ENCODE assay signal across 18 mouse cellular contexts in the genomic region with DNA sequence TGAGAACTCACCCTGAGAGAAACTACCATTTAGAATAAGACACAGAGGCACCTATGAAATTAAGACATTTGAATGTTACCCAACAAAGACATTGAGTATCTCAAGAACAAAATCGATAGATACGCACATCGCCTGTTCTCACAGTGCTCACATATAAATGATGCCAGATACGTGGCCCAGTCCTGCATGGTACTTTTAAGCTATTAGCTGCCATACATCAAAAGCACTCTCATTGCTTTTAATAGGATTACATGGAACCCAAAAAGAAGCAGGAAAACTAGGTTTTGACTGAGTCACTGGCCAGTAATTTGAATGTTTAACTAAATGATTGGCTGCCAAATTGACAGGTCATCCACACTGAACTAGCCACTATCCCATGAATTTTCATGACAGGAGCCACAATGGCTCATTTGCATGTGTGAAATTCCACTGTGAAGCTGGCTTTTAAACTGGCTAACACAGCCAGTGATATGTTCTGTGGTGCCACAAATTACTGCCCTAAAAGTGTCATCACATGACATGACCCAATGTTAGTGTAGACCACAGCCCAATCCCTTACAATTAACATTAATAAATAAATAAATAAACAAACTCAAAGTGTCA.
DNase-seq lines count a peak whose midpoint lies in the region; ATAC-seq lines count a peak whose summit lies in the region.
"Had no signal": no experiment of that assay in that cellular context is flagged by ENCODE, and none has a peak within 500 bp of the region (broad histone marks: within the 10 kb centered on the region; RNA-seq: fewer than 3 reads in every experiment).

No protein-coding gene starts in this region.

- no peak overlapping the region for H3K4me2 ChIP-seq in forebrain, embryonic 12.5 days
- no peak overlapping the region for H3K4me2 ChIP-seq in midbrain, embryonic 14.5 days (ENCODE audit: low read length)
- H3K4me2 ChIP-seq: hindbrain, embryonic 15.5 days; liver, embryonic 11.5 days; lung, embryonic 15.5 days had no signal

- H3K4me3 ChIP-seq in forebrain, embryonic 12.5 days (replicated peaks): no peak overlapping the region
- no peak overlapping the region for H3K4me3 ChIP-seq in forebrain, embryonic 10.5 days
- H3K4me3 ChIP-seq in midbrain, embryonic 14.5 days (replicated peaks; ENCODE audit: low read depth, low read length): no peak overlapping the region
- H3K4me3 ChIP-seq: hindbrain, embryonic 15.5 days; limb, embryonic 10.5 days; lung, embryonic 15.5 days had no signal

- H3K27ac ChIP-seq in forebrain, embryonic 12.5 days: no peak overlapping the region
- H3K27ac ChIP-seq in forebrain, embryonic 10.5 days: no peak overlapping the region
- no peak overlapping the region for H3K27ac ChIP-seq in midbrain, embryonic 14.5 days (replicated peaks; ENCODE audit: low read depth, low read length)
- H3K27ac ChIP-seq: hindbrain, embryonic 15.5 days; limb, embryonic 10.5 days; lung, embryonic 15.5 days; macrophage had no signal

- peak; percentile 33; the same call in 1 of the 2 replicates for ATAC-seq in forebrain, embryonic 12.5 days (ENCODE audit: low FRiP score)
- ATAC-seq in midbrain, embryonic 14.5 days (ENCODE audit: low FRiP score, low TSS enrichment): peak; percentile 61; the same call in 1 of the 2 replicates
- ATAC-seq: activated CD4-positive, CD25-positive, alpha-beta regulatory T cell, adult 4 months; Patski had no signal

- H3K27me3 ChIP-seq in forebrain, embryonic 12.5 days: peaks cover 11% of the 10 kb centered on the region
- peaks cover 21% of the 10 kb centered on the region for H3K27me3 ChIP-seq in forebrain, embryonic 10.5 days (ENCODE audit: poor library complexity, severe bottlenecking)
- H3K27me3 ChIP-seq in midbrain, embryonic 14.5 days (ENCODE audit: control insufficient read depth, insufficient read depth, low read length): no peaks in the 10 kb centered on the region
- H3K27me3 ChIP-seq: hindbrain, embryonic 15.5 days; lung, embryonic 15.5 days had no signal

- H3K9ac ChIP-seq in forebrain, embryonic 12.5 days: no peak overlapping the region
- no peak overlapping the region for H3K9ac ChIP-seq in midbrain, embryonic 14.5 days (replicated peaks; ENCODE audit: low read length)
- H3K9ac ChIP-seq: hindbrain, embryonic 15.5 days; lung, embryonic 15.5 days had no signal

- no peak for DNase-seq in forebrain, embryonic 10.5 days (ENCODE audit: extremely low spot score, low spot score)
- DNase-seq in kidney, postnatal 36 days: peak; percentile 8 to 22
- no peak for DNase-seq in kidney, postnatal 25 days
- DNase-seq in embryo, embryonic 11 days: peak; percentile 17
- DNase-seq in midbrain, embryonic 14.5 days: peak; percentile 39
- DNase-seq in spleen, postnatal 14 days (ENCODE audit: low spot score in 2 of 2): no peak
- DNase-seq: adrenal gland, postnatal 14 days; cerebellum, adult 2 months; gastrocnemius, postnatal 10 days; thymus, postnatal 4 days had no signal

- 56% methylated on average over 4 of the region's 4 CpGs for WGBS in forebrain, embryonic 12.5 days
- 76% methylated on average over 4 of the region's 4 CpGs for WGBS in forebrain, embryonic 10.5 days
- 19% methylated on average over 4 of the region's 4 CpGs for WGBS in midbrain, embryonic 14.5 days

- H3K4me1 ChIP-seq in forebrain, embryonic 12.5 days: peaks cover 19% of the 10 kb centered on the region
- H3K4me1 ChIP-seq in forebrain, embryonic 10.5 days: peaks cover 35% of the 10 kb centered on the region
- peaks cover 11% of the 10 kb centered on the region; the same call in 1 of the 2 replicates for H3K4me1 ChIP-seq in midbrain, embryonic 14.5 days (ENCODE audit: control insufficient read depth, insufficient read depth, low read length)

- no peaks in the 10 kb centered on the region for H3K36me3 ChIP-seq in forebrain, embryonic 12.5 days (replicated peaks)
- H3K36me3 ChIP-seq in forebrain, embryonic 10.5 days (replicated peaks): no peaks in the 10 kb centered on the region
- H3K36me3 ChIP-seq in midbrain, embryonic 14.5 days (ENCODE audit: control insufficient read depth, insufficient read depth, low read length): no peaks in the 10 kb centered on the region
- H3K36me3 ChIP-seq: hindbrain, embryonic 15.5 days; limb, embryonic 10.5 days; lung, embryonic 15.5 days had no signal

- no peaks in the 10 kb centered on the region for H3K9me3 ChIP-seq in forebrain, embryonic 12.5 days
- H3K9me3 ChIP-seq in forebrain, embryonic 10.5 days: no peaks in the 10 kb centered on the region
- no peaks in the 10 kb centered on the region for H3K9me3 ChIP-seq in midbrain, embryonic 14.5 days (ENCODE audit: control insufficient read depth, low read length)
- H3K9me3 ChIP-seq: hindbrain, embryonic 15.5 days; limb, embryonic 10.5 days; lung, embryonic 15.5 days had no signal

Comparison
In these comparisons a context has a peak if more than half of its experiments do, and no peak if none do; other contexts are left out.
1. DNase-seq: peak in kidney, postnatal 36 days (2 of 2), embryo, embryonic 11 days (single experiment) and midbrain, embryonic 14.5 days (single experiment); none in forebrain, embryonic 10.5 days (single experiment), kidney, postnatal 25 days (0 of 2) and spleen, postnatal 14 days (0 of 2).